Mouse (Mus musculus) gonadal fat pad, adult 2 months (tissue): ENCODE data around the gene Krt42. TPM values are rescaled to one million over a fixed set of nuclear protein-coding genes. Genes with fewer than 3 reads are reported as not detected.
"Not testable (repeated sequence)": the region's sequence is repeated elsewhere in the genome, so short reads cannot be mapped to it uniquely, and the experiment has no call there.

Experiments used
- DNase-seq: peaks from one replicate; pipeline ENCODE4 v3.0.0-alpha.2; 2012; ENCODE audit warnings: low read depth
- polyA plus RNA-seq: library from polyadenylated mRNA; depleted of rRNA; stranded (reverse); fragments of >200 nt; gene quantifications from 2 replicates; pipeline ENCODE4 v1.2.3, GENCODE M21; 2012; rRNA removed

Krt42 gene
- not detected in 2 replicates for polyA plus RNA-seq

- no peak for DNase-seq
Observed at GRCm38 (mm10) chr11:100269821-100270332, at the start of gene Krt42. TSS of gene Krt42 (minus strand) at chr11:100269871.

GRCm38 (mm10) chr11:100318529-100319451 is 49.1 kb upstream of the Krt42 start:
- no peak for DNase-seq

GRCm38 (mm10) chr11:100317826-100318380 is 48.2 kb upstream of the Krt42 start:
- no peak for DNase-seq

DNA sequence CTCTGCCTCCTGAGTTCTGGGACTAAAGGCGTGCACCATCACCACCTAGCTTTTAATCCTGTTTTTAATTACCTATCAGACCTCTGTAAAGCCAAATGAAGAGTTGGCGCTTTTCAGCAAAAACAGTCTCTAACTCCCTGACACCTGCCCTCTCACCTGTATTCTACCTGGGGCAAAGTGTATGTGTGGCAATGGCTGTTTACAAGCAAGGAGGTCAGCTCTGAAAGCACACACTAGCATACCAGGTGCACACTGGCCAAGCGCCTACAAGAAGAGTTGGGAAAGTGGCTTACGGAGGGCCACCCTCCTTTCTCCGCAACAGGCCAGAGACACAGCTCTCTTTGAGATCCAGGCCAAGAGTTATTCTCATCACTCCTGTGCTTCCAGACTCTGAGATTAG is 45.8 kb upstream of the Krt42 start:
- no peak for DNase-seq

DNA sequence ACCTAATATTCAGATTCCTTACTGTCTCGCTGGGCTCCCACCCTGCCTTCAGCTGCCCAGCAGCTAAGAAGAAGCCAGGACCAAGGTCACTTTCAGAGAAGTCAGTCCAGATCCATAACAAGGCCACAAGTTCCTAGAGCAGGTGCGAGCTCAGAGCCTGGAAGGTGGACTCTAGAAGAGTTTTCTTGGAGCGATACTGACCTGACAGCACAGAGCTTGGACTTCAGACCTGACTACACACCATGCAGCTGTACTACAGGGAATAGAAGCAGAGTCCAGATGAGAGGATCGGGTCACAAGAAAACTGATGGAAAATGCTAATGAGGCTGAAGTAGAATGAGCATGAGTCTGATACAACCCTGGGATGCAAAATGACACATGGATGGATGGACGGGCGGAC is 43.8 kb upstream of the Krt42 start:
- DNase-seq: no peak

DNA sequence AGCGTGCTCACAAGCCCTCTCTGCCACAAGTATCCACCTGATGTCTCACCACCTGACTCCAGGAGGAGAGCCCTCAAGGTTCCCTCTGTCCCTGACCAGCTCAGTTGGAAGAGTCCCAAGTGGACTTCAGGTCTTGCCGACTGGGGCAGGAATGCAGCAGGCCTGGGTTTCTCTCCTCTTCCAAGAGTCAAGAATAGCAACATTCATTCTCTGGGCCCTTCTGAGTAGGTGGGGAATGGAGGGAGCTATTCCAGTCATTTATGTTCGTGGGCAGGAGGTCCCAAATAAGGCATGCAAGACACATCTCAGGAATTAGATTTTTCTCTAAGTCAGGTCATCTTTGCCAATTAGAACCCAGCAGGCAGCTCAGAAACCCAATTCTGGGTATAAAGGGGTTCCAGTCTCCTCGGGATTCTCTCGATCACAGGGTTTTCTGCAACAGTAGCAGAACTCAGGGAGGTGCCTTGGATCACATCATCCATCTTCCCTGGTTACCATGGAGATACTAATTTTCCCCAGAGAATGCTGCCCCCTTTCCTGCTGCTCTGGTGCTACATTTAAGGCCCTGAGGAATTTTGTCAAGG is 42.5 kb upstream of the Krt42 start:
- no peak for DNase-seq

- DNase-seq: no peak
Observed at GRCm38 (mm10) chr11:100311656-100312055, 42.0 kb upstream of the Krt42 start.

DNA sequence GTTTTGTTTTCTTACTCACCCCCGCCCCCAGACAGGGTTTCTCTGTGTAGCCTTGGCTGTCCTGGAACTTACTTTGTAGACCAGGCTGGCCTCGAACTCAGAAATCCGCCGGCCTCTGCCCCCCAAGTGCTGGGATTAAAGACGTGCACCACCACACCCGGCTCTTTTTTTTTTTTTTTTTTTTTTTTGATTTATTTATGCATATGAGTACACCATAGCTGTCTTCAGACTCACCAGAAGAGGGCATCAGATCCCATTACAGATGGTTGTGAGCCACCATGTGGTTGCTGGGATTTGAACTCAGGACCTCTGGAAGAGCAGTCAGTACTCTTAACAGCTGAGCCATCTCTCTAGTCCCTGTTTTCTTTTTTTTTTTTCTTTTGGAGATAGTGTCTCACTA is 39.0 kb upstream of the Krt42 start:
- not testable (repeated sequence) for DNase-seq

GRCm38 (mm10) chr11:100307900-100308299 is 38.2 kb upstream of the Krt42 start:
- no peak for DNase-seq

GRCm38 (mm10) chr11:100301292-100301691 is 31.6 kb upstream of the Krt42 start:
- no peak for DNase-seq

- no peak for DNase-seq
Observed at GRCm38 (mm10) chr11:100300293-100300692, 30.6 kb upstream of the Krt42 start.

DNA sequence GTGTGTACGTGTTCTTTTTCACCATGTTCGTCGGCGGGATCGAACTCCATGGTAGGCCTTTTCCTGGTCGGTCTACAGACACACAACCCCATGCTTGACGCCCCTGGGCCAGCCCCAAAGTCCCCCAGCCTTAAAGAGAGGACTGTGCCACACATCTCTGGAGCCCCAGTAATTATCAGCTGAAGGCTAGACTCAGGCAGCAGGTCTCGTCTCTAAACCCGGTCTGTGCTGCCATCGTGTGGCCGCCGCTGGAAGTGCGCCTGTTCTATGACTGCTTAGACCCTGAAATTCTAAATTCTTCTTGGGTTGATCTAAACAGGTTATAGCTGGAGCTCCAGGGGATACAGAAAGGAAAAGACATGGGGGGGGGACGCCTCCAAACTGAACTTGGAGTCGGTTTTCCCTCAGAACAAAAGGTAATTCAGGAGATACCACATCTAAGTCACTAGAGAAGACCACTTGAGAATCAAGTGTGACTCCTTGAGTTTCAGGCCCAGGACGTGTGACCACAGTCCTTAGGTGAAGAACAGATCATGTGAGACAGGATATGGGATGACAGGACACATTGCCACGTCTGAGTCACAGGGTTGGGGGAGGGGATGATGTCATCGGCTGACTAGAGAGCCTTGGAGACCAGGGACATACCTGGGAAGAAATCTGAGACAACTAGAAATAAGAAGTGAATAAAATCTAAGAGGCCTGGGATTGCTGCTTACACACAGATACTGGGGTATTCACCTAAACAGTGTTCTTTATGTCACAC is 28.8 kb upstream of the Krt42 start:
- DNase-seq: no peak

DNA sequence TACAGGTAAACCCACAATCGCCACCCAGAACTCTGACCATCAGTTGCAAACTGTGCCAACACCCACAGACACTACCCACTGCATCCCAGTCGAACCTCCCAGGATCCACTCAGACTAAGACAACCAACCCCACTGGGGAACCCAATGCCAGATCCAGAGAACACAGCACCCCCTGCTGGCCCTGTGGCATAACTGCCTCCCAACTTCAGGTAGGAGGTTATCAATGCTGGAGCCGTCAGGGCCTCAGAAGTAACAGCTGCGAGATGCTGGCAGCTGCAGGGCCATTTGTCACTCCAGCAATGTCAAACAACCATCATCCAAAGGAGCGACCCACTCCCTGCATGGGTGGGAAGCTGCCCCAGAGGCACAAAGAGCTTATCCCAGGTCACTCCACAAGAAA is 28.1 kb upstream of the Krt42 start:
- no peak for DNase-seq

DNA sequence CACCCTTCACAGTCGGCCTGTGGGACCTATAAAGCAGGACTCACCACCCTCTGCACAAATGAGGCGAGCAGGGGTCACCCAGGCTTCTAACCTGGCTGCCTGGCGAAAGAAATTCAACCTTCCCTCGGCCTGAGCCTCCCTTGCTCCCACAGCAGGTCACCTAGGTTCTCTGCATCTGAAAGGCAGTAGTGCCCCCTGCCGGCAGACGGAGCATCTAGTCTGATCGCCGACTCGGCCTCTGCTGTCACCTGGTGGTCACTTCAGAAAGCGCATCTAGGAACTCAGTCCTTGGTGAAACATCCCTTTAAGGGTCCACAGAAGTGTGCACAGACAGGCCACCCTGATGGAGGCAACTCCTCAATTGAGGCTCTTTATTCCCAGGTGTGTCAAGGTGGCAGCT is 25.6 kb upstream of the Krt42 start:
- DNase-seq: no peak

DNA sequence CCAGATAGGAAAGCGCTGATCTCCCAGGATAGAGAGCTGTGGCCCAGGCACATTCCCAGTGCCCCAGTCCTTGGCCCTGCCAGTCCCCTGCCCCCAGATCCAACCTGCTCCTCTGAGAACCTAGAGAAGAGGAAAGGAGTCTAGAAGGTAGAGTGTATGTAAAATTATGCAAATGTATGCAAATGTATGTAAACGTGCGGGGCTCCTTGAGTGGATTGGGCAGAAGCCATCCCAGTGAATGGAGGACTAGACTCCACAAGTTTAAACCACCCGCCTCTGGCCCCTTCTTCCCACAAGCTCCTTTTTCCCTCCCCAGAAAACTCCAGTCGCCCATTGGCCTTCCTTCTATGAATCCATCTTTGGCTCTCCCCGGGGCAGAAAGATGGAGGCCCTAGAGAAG is 23.2 kb upstream of the Krt42 start:
- no peak for DNase-seq

DNA sequence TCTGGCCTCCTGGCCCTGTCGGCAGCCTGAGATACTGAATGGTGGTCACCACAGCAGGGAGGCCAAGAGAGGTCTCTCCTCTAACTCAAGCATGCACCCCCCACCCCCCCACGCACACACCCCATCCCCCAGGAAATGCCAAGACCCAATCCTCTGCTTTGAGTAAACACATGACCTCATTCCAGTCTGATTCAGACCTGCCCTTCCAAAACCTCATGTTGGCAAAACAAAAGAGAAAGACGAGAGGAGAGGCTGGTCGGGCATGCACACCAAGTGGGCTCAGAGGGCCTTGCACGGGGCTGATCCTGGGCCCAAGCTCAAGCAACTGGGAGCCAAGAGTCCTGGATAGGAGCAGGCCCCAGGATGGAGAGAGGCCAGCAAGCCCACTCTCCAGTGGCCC is 20.6 kb upstream of the Krt42 start:
- DNase-seq: no peak

GRCm38 (mm10) chr11:100288942-100289341 is 19.3 kb upstream of the Krt42 start:
- DNase-seq: peak; percentile 99

DNA sequence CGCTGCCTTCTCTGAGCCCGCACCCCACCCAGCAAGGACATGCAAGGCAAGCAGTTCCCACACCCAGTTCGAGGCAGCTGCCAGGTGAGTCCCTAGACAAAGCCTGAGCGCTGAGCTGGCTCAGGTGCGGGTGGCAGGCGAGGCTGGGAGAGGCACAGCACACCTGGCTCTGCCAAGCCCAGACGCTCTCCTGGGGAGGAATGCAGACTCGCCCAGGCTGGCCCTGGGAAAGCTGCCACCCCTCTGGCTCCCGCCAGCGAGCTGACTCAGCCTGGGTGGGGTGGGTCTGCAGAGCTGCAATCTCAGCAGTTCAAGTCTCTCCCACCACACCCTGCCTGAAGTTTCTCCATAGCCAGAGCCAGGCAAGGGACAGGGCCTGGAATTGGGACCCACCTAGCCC is 17.4 kb upstream of the Krt42 start:
- no peak for DNase-seq

DNA sequence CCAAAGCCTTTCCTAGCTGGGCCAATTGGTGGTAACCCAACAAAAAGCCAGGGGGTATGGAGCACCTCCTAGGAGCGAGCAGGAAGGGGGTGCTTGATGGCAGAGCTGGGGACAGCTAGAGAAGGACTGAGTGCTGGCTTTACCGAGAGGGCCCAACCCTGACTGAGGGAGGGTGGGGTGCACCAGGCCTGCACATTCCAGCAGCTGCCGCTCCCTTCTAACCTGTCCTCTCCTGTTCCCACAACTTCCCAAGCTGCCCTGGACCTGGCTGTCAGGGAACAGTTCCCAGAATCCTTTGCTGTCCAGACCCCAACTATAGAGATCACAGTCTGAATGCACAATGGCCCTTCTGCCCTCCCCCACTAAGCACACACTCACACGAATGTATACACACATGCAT is 15.3 kb upstream of the Krt42 start:
- no peak for DNase-seq

GRCm38 (mm10) chr11:100282549-100282948 is 12.9 kb upstream of the Krt42 start:
- no peak for DNase-seq

- no peak for DNase-seq
Observed at GRCm38 (mm10) chr11:100281596-100282544, 12.2 kb upstream of the Krt42 start.
